Mouse (Mus musculus) neural tube, embryonic 10.5 days (tissue): Measurements from ENCODE around the gene Itgal.
"Not testable (repeated sequence)": the region's sequence is repeated elsewhere in the genome, so short reads cannot be mapped to it uniquely, and the experiment has no call there.

Experiments
- DNase-seq: peaks from one replicate; pipeline ENCODE4 v3.0.0-alpha.2; 2017; ENCODE audit warnings: low spot score; ENCODE audit errors: extremely low spot score

Gene Itgal

GRCm38 (mm10) chr7:127296098-127296497, at the start of gene Itgal:
Gene Itgal, plus strand, starts transcription at chr7:127296260.
- no peak for DNase-seq

- DNase-seq, result not testable (repeated sequence)
Observed at GRCm38 (mm10) chr7:127250511-127250910, 45.5 kb upstream of the Itgal start.

GRCm38 (mm10) chr7:127252414-127252813, 43.6 kb upstream of the Itgal start:
- DNase-seq, result no peak

GRCm38 (mm10) chr7:127253341-127253740, 42.7 kb upstream of the Itgal start:
- DNase-seq, result no peak

- peak; percentile 92 for DNase-seq
Observed at GRCm38 (mm10) chr7:127253821-127254769, 42.0 kb upstream of the Itgal start.

GRCm38 (mm10) chr7:127255008-127255407, 41.1 kb upstream of the Itgal start:
- DNase-seq, result no peak

- DNase-seq, result no peak
Observed at GRCm38 (mm10) chr7:127255965-127256364, 40.1 kb upstream of the Itgal start.

- no peak for DNase-seq
Observed at GRCm38 (mm10) chr7:127256518-127256917, 39.5 kb upstream of the Itgal start.

- no peak for DNase-seq
Observed at GRCm38 (mm10) chr7:127259186-127259905, 36.7 kb upstream of the Itgal start.

GRCm38 (mm10) chr7:127260309-127261111, 35.5 kb upstream of the Itgal start, which contains the start of gene Dctpp1:
Gene Dctpp1, minus strand, starts transcription at chr7:127260709.
- peak; percentile 95 for DNase-seq

GRCm38 (mm10) chr7:127262218-127262961, 33.7 kb upstream of the Itgal start:
- no peak for DNase-seq

- DNase-seq, result no peak
Observed at GRCm38 (mm10) chr7:127263526-127263925, 32.5 kb upstream of the Itgal start.

GRCm38 (mm10) chr7:127270256-127270655, 25.8 kb upstream of the Itgal start:
- no peak for DNase-seq

- no peak for DNase-seq
Observed at GRCm38 (mm10) chr7:127270666-127271065, 25.4 kb upstream of the Itgal start.

GRCm38 (mm10) chr7:127271093-127271492, 25.0 kb upstream of the Itgal start:
- DNase-seq, result no peak

GRCm38 (mm10) chr7:127272566-127272965, 23.5 kb upstream of the Itgal start:
- DNase-seq, result no peak

- no peak for DNase-seq
Observed at GRCm38 (mm10) chr7:127273118-127273923, 22.7 kb upstream of the Itgal start.

GRCm38 (mm10) chr7:127273925-127274789, 21.9 kb upstream of the Itgal start, which contains the start of gene Sephs2:
Gene Sephs2, minus strand, starts transcription at chr7:127274055.
- peak; percentile 93 for DNase-seq

- DNase-seq, result no peak
Observed at GRCm38 (mm10) chr7:127276519-127276961, 19.5 kb upstream of the Itgal start.
